Mouse (Mus musculus): ENCODE measurements at regions not wholly inside any gene's neighbourhood (a gene's known extent, or its start where the extent isn't known, plus 50 kb on each side); places are given as distances from the start of the nearest gene placed in this dataset.

DNA sequence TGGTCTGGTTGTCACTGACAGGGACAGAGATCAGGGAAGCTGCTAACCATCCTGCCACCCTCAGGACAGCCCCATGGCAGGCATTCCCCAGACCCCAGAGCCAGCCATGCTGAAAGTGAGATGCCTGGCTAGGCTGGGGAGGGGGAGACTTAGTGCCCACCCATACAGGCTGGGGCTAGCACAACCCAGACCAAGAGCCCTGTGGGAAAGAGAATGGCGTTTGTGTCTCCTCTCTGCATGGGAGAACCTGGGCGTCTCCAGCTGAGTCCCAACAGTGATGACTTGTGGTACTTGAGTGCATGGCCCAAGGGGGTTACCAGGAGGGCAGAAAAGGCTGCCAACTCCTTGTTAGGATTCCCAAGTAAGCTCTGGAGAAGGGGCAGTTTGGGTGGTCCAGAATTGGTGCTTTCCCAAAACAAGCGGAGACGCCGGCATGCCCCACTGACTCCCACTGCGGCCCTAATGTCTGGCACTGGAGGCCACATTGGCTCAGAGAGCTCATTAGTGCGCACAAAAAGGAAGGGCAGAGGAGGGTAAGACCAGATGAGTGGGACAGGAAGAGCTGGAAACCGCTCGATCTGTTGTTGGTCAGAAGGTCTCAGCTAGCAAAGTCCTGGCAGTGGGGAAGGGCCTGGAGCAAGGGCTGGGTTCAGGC lies 332.2 kb upstream of the Npvf start:
- Histone ChIP-seq H3K36me3 (ENCODE audit: insufficient read depth, low read length) (no peaks in the 10 kb centered on the region), H3K27ac (ENCODE audit: low read length) (no peak overlapping the region), H3K9me3 (ENCODE audit: low read length) (no peaks in the 10 kb centered on the region), H3K27me3 (replicated peaks; ENCODE audit: insufficient read depth, low read length) (no peaks in the 10 kb centered on the region), H3K4me3 (ENCODE audit: low read depth, low read length) (no peak overlapping the region), H3K9ac (replicated peaks; ENCODE audit: low read depth) (no peak overlapping the region), H3K4me2 (replicated peaks; ENCODE audit: low read depth, low read length) (no peak overlapping the region), H3K4me1 (ENCODE audit: insufficient read depth, low read depth, low read length) (peaks cover 2% of the 10 kb centered on the region; the same call in 1 of the 2 replicates)
- 75% methylated on average over 9 of the region's 9 CpGs for WGBS
- ATAC-seq: no peak
- no peak for DNase-seq (ENCODE audit: low spot score)
- TF ChIP-seq CTCF (IDR thresholded peaks at IDR 0.05): no peak
- TF ChIP-seq EP300 (IDR thresholded peaks at IDR 0.05): no peak

DNA sequence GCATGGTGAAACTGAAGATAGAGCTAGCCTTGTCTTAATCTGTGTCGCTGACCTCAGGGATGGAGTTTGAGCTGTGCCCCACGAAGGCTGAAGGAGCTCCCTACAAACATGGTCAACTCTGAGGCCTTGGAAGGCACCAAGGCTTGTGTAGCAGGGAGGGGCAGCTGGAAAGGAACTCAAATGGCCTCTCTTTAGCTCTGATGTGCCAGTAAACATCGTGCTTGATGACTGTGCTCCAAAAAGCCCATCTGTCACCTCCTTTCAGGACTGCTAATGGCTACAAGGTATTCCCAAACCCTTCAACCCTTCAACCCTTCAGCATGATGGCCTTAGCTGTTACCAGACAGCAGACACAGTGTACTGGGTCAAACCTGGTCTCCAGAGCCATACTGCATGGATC lies 334.3 kb upstream of the Npvf start:
- TF ChIP-seq EP300 (IDR thresholded peaks at IDR 0.05): no peak
- TF ChIP-seq CTCF (IDR thresholded peaks at IDR 0.05): no peak
- H3K4me3 ChIP-seq (ENCODE audit: low read depth, low read length): no peak overlapping the region
- no peak for DNase-seq (ENCODE audit: low spot score)
- no peaks in the 10 kb centered on the region for H3K27me3 ChIP-seq (replicated peaks; ENCODE audit: insufficient read depth, low read length)
- no peaks in the 10 kb centered on the region; the same call in 1 of the 2 replicates for H3K4me1 ChIP-seq (ENCODE audit: insufficient read depth, low read depth, low read length)
- H3K36me3 ChIP-seq (ENCODE audit: insufficient read depth, low read length): no peaks in the 10 kb centered on the region
- ATAC-seq: no peak
- no peak overlapping the region for H3K4me2 ChIP-seq (replicated peaks; ENCODE audit: low read depth, low read length)
- H3K27ac ChIP-seq (ENCODE audit: low read length): no peak overlapping the region
- no peaks in the 10 kb centered on the region for H3K9me3 ChIP-seq (ENCODE audit: low read length)
- H3K9ac ChIP-seq (replicated peaks; ENCODE audit: low read depth): no peak overlapping the region
- WGBS: 80% methylated on average over 3 of the region's 3 CpGs

DNA sequence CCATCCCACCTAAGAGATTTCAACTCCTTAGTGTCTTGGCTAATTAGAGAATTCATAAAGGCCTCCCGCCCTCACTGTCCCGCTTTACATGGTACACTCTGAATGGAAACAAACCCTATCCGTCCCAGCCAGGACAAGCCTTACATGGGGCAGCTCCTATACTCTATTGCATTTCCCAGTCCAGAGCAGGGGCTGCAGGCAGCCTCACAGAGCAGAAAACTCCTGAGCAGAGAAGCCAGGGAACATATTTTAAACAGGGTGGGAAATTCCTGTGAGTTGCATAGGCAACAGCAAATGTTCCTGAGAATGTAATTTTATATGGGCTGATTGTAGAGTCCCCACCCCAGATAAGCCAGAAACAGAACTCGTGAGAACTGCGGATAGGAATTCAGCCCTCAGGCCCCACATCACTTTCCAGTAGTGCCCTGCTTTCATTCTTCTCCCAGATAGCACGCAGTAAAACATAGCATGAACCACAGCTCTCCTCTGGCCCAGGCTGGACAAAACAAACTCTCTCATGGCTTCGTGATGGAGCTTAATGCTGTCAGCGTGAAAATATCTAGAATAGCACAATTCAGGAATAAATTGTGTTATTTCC lies 337.4 kb upstream of the Npvf start:
- H3K4me2 ChIP-seq (replicated peaks; ENCODE audit: low read depth, low read length): no peak overlapping the region
- no peaks in the 10 kb centered on the region for H3K36me3 ChIP-seq (ENCODE audit: insufficient read depth, low read length)
- H3K9me3 ChIP-seq (ENCODE audit: low read length): no peaks in the 10 kb centered on the region
- H3K9ac ChIP-seq (replicated peaks; ENCODE audit: low read depth): no peak overlapping the region
- H3K27ac ChIP-seq (ENCODE audit: low read length): no peak overlapping the region
- no peak for DNase-seq (ENCODE audit: low spot score)
- 79% methylated on average over 8 of the region's 8 CpGs for WGBS
- H3K27me3 ChIP-seq (replicated peaks; ENCODE audit: insufficient read depth, low read length): no peaks in the 10 kb centered on the region
- TF ChIP-seq EP300 (IDR thresholded peaks at IDR 0.05) (no peak), CTCF (IDR thresholded peaks at IDR 0.05) (no peak)
- ATAC-seq: no peak
- no peak overlapping the region for H3K4me3 ChIP-seq (ENCODE audit: low read depth, low read length)
- H3K4me1 ChIP-seq (ENCODE audit: insufficient read depth, low read depth, low read length): no peaks in the 10 kb centered on the region

DNA sequence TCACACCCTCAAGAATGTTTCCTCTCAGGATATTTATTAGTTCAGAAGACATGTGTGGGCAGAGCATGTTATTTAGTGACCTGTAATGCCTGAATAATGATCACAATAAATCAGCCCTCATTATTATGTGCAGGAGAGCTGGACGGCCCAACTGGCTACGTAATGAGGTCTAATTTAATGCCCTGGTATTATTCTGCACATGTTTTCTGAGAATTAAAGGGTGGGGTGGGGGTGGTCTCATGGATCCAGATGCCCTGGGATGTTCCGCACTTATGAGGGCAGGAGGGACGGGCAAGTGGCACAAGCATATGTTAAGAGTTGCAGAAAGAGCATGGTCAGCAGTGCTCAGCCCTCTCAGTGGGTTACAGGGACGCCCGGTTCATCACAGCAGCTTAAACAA lies 339.7 kb upstream of the Npvf start:
- DNase-seq (ENCODE audit: low spot score) (no peak), ATAC-seq (no peak)
- H3K4me2 ChIP-seq (replicated peaks; ENCODE audit: low read depth, low read length): no peak overlapping the region
- no peak overlapping the region for H3K27ac ChIP-seq (ENCODE audit: low read length)
- H3K4me1 ChIP-seq (ENCODE audit: insufficient read depth, low read depth, low read length): no peaks in the 10 kb centered on the region
- H3K9me3 ChIP-seq (ENCODE audit: low read length): no peaks in the 10 kb centered on the region
- no peaks in the 10 kb centered on the region for H3K27me3 ChIP-seq (replicated peaks; ENCODE audit: insufficient read depth, low read length)
- no peak overlapping the region for H3K9ac ChIP-seq (replicated peaks; ENCODE audit: low read depth)
- no peaks in the 10 kb centered on the region for H3K36me3 ChIP-seq (ENCODE audit: insufficient read depth, low read length)
- TF ChIP-seq EP300 (IDR thresholded peaks at IDR 0.05) (no peak), CTCF (IDR thresholded peaks at IDR 0.05) (no peak)
- WGBS: 88% methylated on average over 6 of the region's 6 CpGs
- no peak overlapping the region for H3K4me3 ChIP-seq (ENCODE audit: low read depth, low read length)

DNA sequence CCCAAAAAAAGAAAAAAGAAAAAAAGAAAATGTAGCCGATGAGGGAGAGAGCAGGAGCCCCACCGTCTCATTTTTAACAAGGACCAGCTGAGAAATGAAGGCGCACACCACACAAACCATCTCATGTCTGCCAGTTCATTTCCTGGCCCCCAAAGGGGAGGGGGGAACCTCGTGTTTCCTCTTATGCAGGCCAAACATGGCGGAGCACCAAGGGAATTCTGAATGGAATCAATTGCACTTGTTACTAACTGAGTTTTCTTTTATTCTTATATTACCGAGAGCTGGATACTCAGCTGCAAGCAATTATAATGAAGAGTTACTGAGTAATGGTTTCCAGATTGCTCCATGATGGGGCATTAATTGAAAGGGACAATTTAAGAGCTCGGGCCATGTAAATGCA lies 348.5 kb upstream of the Npvf start:
- no peak overlapping the region for H3K4me2 ChIP-seq (replicated peaks; ENCODE audit: low read depth, low read length)

DNA sequence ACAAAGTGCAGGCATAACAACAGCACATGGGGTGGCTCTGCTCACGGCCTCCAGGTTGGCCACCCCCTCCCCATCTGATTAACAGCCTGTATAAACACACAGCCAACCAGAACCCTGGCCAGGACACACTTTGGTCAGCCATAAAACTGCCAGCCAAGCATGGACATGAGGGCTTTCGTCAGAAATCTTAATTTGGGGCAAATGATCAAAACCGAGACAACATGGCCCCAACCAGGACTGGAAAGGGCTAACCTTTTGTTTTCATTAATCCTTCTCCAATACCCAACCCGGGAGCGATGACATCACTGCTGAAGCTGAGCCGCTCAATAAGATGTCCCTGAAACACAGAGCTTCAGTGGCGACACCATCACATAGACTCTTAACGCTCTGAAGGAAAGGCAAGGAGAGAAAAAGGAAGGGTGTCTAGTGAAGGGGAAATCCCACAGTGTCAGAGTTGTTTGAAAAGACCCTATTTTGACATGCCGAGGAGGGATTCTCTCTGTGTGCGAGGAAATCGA lies 351.9 kb upstream of the Npvf start:
- DNase-seq (ENCODE audit: low spot score) (no peak), ATAC-seq (no peak)
- Histone ChIP-seq H3K9me3 (ENCODE audit: low read length) (no peaks in the 10 kb centered on the region), H3K9ac (replicated peaks; ENCODE audit: low read depth) (no peak overlapping the region), H3K4me1 (ENCODE audit: insufficient read depth, low read depth, low read length) (no peaks in the 10 kb centered on the region), H3K4me3 (ENCODE audit: low read depth, low read length) (no peak overlapping the region), H3K27me3 (replicated peaks; ENCODE audit: insufficient read depth, low read length) (no peaks in the 10 kb centered on the region), H3K4me2 (replicated peaks; ENCODE audit: low read depth, low read length) (no peak overlapping the region), H3K36me3 (ENCODE audit: insufficient read depth, low read length) (no peaks in the 10 kb centered on the region), H3K27ac (ENCODE audit: low read length) (no peak overlapping the region)
- WGBS: 55% methylated on average over 11 of the region's 11 CpGs
- TF ChIP-seq EP300 (IDR thresholded peaks at IDR 0.05): no peak
- no peak for TF ChIP-seq CTCF (IDR thresholded peaks at IDR 0.05)

More for the DNA sequence above, 348.5 kb upstream of the Npvf start:
- no peaks in the 10 kb centered on the region for H3K27me3 ChIP-seq (replicated peaks; ENCODE audit: insufficient read depth, low read length)
- ATAC-seq (no peak), DNase-seq (ENCODE audit: low spot score) (no peak)
- H3K36me3 ChIP-seq (ENCODE audit: insufficient read depth, low read length): no peaks in the 10 kb centered on the region
- WGBS: 52% methylated on average over 7 of the region's 7 CpGs
- H3K27ac ChIP-seq (ENCODE audit: low read length): no peak overlapping the region
- TF ChIP-seq CTCF (IDR thresholded peaks at IDR 0.05): no peak
- no peak for TF ChIP-seq EP300 (IDR thresholded peaks at IDR 0.05)
- no peak overlapping the region for H3K4me3 ChIP-seq (ENCODE audit: low read depth, low read length)
- H3K9ac ChIP-seq (replicated peaks; ENCODE audit: low read depth): no peak overlapping the region
- no peaks in the 10 kb centered on the region for H3K9me3 ChIP-seq (ENCODE audit: low read length)
- H3K4me1 ChIP-seq (ENCODE audit: insufficient read depth, low read depth, low read length): no peaks in the 10 kb centered on the region

Data from lung, postnatal 0 days (tissue).